Mouse (Mus musculus) liver, embryonic 13.5 days (tissue): ENCODE results near the gene Ift57. TPM values are rescaled to one million over a fixed set of nuclear protein-coding genes. Genes with fewer than 3 reads are reported as not detected.

Experiments
- ATAC-seq: fragments of 200-750 bp; cut with Nextera tagmentation; 2 replicates; pipeline ENCODE4 v1.8.0; 2017; ENCODE audit warnings: low read depth, mild to moderate bottlenecking, moderate number of reproducible peaks, moderate library complexity
- DNase-seq: peaks from one replicate; pipeline ENCODE4 v3.0.0; 2022
- H3K27ac ChIP-seq: fragments of 300-500 bp; sonication (generic); 2 replicates; pipeline ENCODE4 v1.5.1; 2015; ENCODE audit warnings: moderate library complexity, mild to moderate bottlenecking, inconsistent platforms
- H3K27me3 ChIP-seq: fragments of 300-500 bp; sonication (generic); 2 replicates; pipeline ENCODE4 v1.6.1; 2015; ENCODE audit warnings: mild to moderate bottlenecking, inconsistent platforms
- H3K36me3 ChIP-seq: fragments of 300-500 bp; sonication (generic); 2 replicates; pipeline ENCODE4 v1.6.1; 2015; ENCODE audit warnings: mild to moderate bottlenecking, inconsistent platforms
- H3K4me1 ChIP-seq: fragments of 300-500 bp; sonication (generic); replicated peaks from 2 replicates; pipeline ENCODE4 v1.6.1; 2015; ENCODE audit warnings: inconsistent platforms
- H3K4me2 ChIP-seq: fragments of 300-500 bp; sonication (generic); 2 replicates; pipeline ENCODE4 v1.6.1; 2015; ENCODE audit warnings: inconsistent platforms, mild to moderate bottlenecking, moderate library complexity
- H3K4me3 ChIP-seq: fragments of 300-500 bp; sonication (generic); replicated peaks from 2 replicates; pipeline ENCODE4 v1.5.1; 2015; ENCODE audit warnings: mild to moderate bottlenecking, inconsistent platforms
- H3K9ac ChIP-seq: fragments of 300-500 bp; sonication (generic); 2 replicates; pipeline ENCODE4 v1.6.1; 2015; ENCODE audit warnings: mild to moderate bottlenecking, inconsistent platforms
- H3K9me3 ChIP-seq: fragments of 300-500 bp; sonication (generic); replicated peaks from 2 replicates; pipeline ENCODE4 v1.6.1; 2016; ENCODE audit warnings: inconsistent platforms
- WGBS: fragments of 180-500 bp; shearing (Covaris S2); methylation state at CpG from one replicate; pipeline ENCODE4 v1.1.7; 2015; ENCODE audit not compliant: insufficient replicate concordance; 5-methylcytosine and 5-hydroxymethylcytosine counted together
- polyA plus RNA-seq: library from polyadenylated mRNA; unstranded; fragments of >200 nt; fragmentation: Nextera tagmentation; extraction: Ambion mirVana; gene quantifications from 2 replicates; pipeline ENCODE4 v1.2.1, GENCODE M21; 2015

Ift57 gene
- polyA plus RNA-seq, 1 experiment from 2014 or later: 4.3 TPM

GRCm38 (mm10) chr16:49752906-49753305 is 53.9 kb downstream of the Ift57 start:
- no peak for ATAC-seq

GRCm38 (mm10) chr16:49753318-49753717 is 54.3 kb downstream of the Ift57 start:
- Histone ChIP-seq H3K36me3 (no peaks in the 10 kb centered on the region), H3K9ac (no peak overlapping the region), H3K4me1 (0 out of 2 replicates have a peak, but pooled peaks cover 4% of the 10 kb centered on the region), H3K4me3 (no peak overlapping the region), H3K27ac (no peak overlapping the region), H3K9me3 (no peaks in the 10 kb centered on the region), H3K27me3 (no peaks in the 10 kb centered on the region), H3K4me2 (no peak overlapping the region)
- DNase-seq (no peak), ATAC-seq (no peak)
- WGBS: 68% methylated on average over 3 of the region's 3 CpGs

More at GRCm38 (mm10) chr16:49752906-49753305, 53.9 kb downstream of the Ift57 start:
- H3K9ac ChIP-seq: no peak overlapping the region
- 0 out of 2 replicates have a peak, but pooled peaks cover 4% of the 10 kb centered on the region for H3K4me1 ChIP-seq
- no peaks in the 10 kb centered on the region for H3K27me3 ChIP-seq
- H3K27ac ChIP-seq: no peak overlapping the region
- no peak overlapping the region for H3K4me2 ChIP-seq
- H3K36me3 ChIP-seq: no peaks in the 10 kb centered on the region
- WGBS: 73% methylated on average over 1 of the region's 1 CpGs
- DNase-seq: no peak
- no peaks in the 10 kb centered on the region for H3K9me3 ChIP-seq
- H3K4me3 ChIP-seq: no peak overlapping the region

- no peak overlapping the region for H3K27ac ChIP-seq
- H3K9me3 ChIP-seq: no peaks in the 10 kb centered on the region
- H3K4me3 ChIP-seq: no peak overlapping the region
- H3K36me3 ChIP-seq: no peaks in the 10 kb centered on the region
- ATAC-seq (0 out of 2 replicates have a peak, but pooled peaks have one; percentile 29), DNase-seq (no peak)
- peaks cover 8% of the 10 kb centered on the region for H3K4me1 ChIP-seq
- H3K4me2 ChIP-seq: no peak overlapping the region
- no peak overlapping the region for H3K9ac ChIP-seq
- H3K27me3 ChIP-seq: no peaks in the 10 kb centered on the region
- WGBS: 78% methylated on average over 17 of the region's 17 CpGs
Measured at GRCm38 (mm10) chr16:49760517-49761203, 61.6 kb downstream of the Ift57 start.

- H3K9me3 ChIP-seq: no peaks in the 10 kb centered on the region
- ATAC-seq (no peak), DNase-seq (no peak)
- no peak overlapping the region for H3K9ac ChIP-seq
- no peak overlapping the region for H3K27ac ChIP-seq
- H3K4me3 ChIP-seq: no peak overlapping the region
- H3K27me3 ChIP-seq: no peaks in the 10 kb centered on the region
- peaks cover 19% of the 10 kb centered on the region for H3K4me1 ChIP-seq
- WGBS: 68% methylated on average over 5 of the region's 5 CpGs
- no peaks in the 10 kb centered on the region for H3K36me3 ChIP-seq
- H3K4me2 ChIP-seq: no peak overlapping the region
Measured at GRCm38 (mm10) chr16:49761981-49762380, 62.9 kb downstream of the Ift57 start.

GRCm38 (mm10) chr16:49766326-49766725 is 67.3 kb downstream of the Ift57 start:
- Histone ChIP-seq H3K9ac (peak overlapping the region; percentile 54), H3K36me3 (no peaks in the 10 kb centered on the region), H3K27ac (peak overlapping the region; percentile 79), H3K27me3 (no peaks in the 10 kb centered on the region), H3K4me1 (peaks cover 58% of the 10 kb centered on the region), H3K9me3 (no peaks in the 10 kb centered on the region), H3K4me2 (no peak overlapping the region), H3K4me3 (no peak overlapping the region)
- 23% methylated on average over 3 of the region's 3 CpGs for WGBS
- peak; percentile 57 for ATAC-seq
- DNase-seq: peak; percentile 45

GRCm38 (mm10) chr16:49768491-49769031 is 69.5 kb downstream of the Ift57 start:
- DNase-seq (no peak), ATAC-seq (no peak)
- H3K4me2 ChIP-seq: no peak overlapping the region
- 0 out of 2 replicates have a peak overlapping the region, but pooled peaks have one; percentile 4 for H3K9ac ChIP-seq
- no peak overlapping the region for H3K4me3 ChIP-seq
- peak overlapping the region; percentile 99 for H3K27ac ChIP-seq
- H3K4me1 ChIP-seq: peaks cover 76% of the 10 kb centered on the region
- no peaks in the 10 kb centered on the region for H3K9me3 ChIP-seq
- H3K27me3 ChIP-seq: no peaks in the 10 kb centered on the region
- WGBS: 89% methylated on average over 4 of the region's 4 CpGs
- H3K36me3 ChIP-seq: no peaks in the 10 kb centered on the region

GRCm38 (mm10) chr16:49769831-49770261 is 70.8 kb downstream of the Ift57 start:
- Histone ChIP-seq H3K4me1 (peaks cover 89% of the 10 kb centered on the region), H3K27me3 (no peaks in the 10 kb centered on the region), H3K27ac (peak overlapping the region; percentile 99), H3K36me3 (no peaks in the 10 kb centered on the region), H3K9ac (peak overlapping the region; percentile 52), H3K9me3 (no peaks in the 10 kb centered on the region), H3K4me3 (no peak overlapping the region), H3K4me2 (peak overlapping the region; percentile 32)
- DNase-seq (peak; percentile 77), ATAC-seq (peak; percentile 82)
- WGBS: 8% methylated on average over 2 of the region's 2 CpGs

GRCm38 (mm10) chr16:49770320-49771189 is 71.5 kb downstream of the Ift57 start:
- 23% methylated on average over 12 of the region's 12 CpGs for WGBS

GRCm38 (mm10) chr16:49771609-49772396 is 72.8 kb downstream of the Ift57 start:
- H3K36me3 ChIP-seq: no peaks in the 10 kb centered on the region
- H3K4me1 ChIP-seq: peaks cover 93% of the 10 kb centered on the region
- ATAC-seq: peak; percentile 74
- peak; percentile 64 for DNase-seq
- H3K4me3 ChIP-seq: no peak overlapping the region
- WGBS: 20% methylated on average over 7 of the region's 7 CpGs
- no peaks in the 10 kb centered on the region for H3K9me3 ChIP-seq
- peak overlapping the region; percentile 99 for H3K27ac ChIP-seq
- H3K27me3 ChIP-seq: no peaks in the 10 kb centered on the region
- H3K4me2 ChIP-seq: peak overlapping the region; percentile 28
- peak overlapping the region; percentile 52 for H3K9ac ChIP-seq

More at GRCm38 (mm10) chr16:49770320-49771189, 71.5 kb downstream of the Ift57 start:
- DNase-seq: no peak
- no peak overlapping the region for H3K4me3 ChIP-seq
- H3K27ac ChIP-seq: peak overlapping the region; percentile 99
- H3K36me3 ChIP-seq: no peaks in the 10 kb centered on the region
- peak overlapping the region; percentile 52 for H3K9ac ChIP-seq
- peaks cover 91% of the 10 kb centered on the region for H3K4me1 ChIP-seq
- peak overlapping the region; percentile 32 for H3K4me2 ChIP-seq
- no peak for ATAC-seq
- no peaks in the 10 kb centered on the region for H3K9me3 ChIP-seq
- H3K27me3 ChIP-seq: no peaks in the 10 kb centered on the region

GRCm38 (mm10) chr16:49772576-49772975 is 73.5 kb downstream of the Ift57 start:
- Histone ChIP-seq H3K4me3 (no peak overlapping the region), H3K27ac (peak overlapping the region; percentile 99), H3K36me3 (no peaks in the 10 kb centered on the region), H3K27me3 (no peaks in the 10 kb centered on the region), H3K9me3 (no peaks in the 10 kb centered on the region), H3K4me2 (peak overlapping the region; percentile 28), H3K4me1 (peaks cover 92% of the 10 kb centered on the region), H3K9ac (peak overlapping the region; percentile 52)
- WGBS: 25% methylated on average over 1 of the region's 1 CpGs
- DNase-seq (no peak), ATAC-seq (no peak)
